Mouse (Mus musculus) lung, adult 2 months (tissue): ENCODE data around the gene Cd68. TPM values are rescaled to one million over a fixed set of nuclear protein-coding genes. Genes with fewer than 3 reads are reported as not detected.
A peak's percentile ranks its signal among the peaks of the same experiment; 100 is the strongest.
"Not testable (repeated sequence)": the region's sequence is repeated elsewhere in the genome, so short reads cannot be mapped to it uniquely, and the experiment has no call there.

ENCODE experiments used
- DNase-seq: peaks from one replicate; pipeline ENCODE4 v3.0.0; 2022
- H3K4me1 ChIP-seq: fragments of 200-500 bp; 2 replicates; pipeline ENCODE4 v1.6.1; 2011; ENCODE audit warnings: low read length; ENCODE audit not compliant: control insufficient read depth, insufficient read depth
- H3K4me3 ChIP-seq: fragments of 200-500 bp; replicated peaks from 2 replicates; pipeline ENCODE3; 2011; ENCODE audit warnings: low read depth, mild to moderate bottlenecking, control low read depth, low read length; ENCODE audit errors: extremely low read depth
- CTCF ChIP-seq: fragments of 200-500 bp; IDR thresholded peaks from 2 replicates; pipeline ENCODE4 v1.5.1; 2011; ENCODE audit warnings: mild to moderate bottlenecking, low read length, control low read depth; ENCODE audit not compliant: insufficient read depth
- POLR2A ChIP-seq: fragments of 200-500 bp; IDR thresholded peaks from 2 replicates; pipeline ENCODE4 v1.6.1; 2011; ENCODE audit warnings: low read depth, mild to moderate bottlenecking, control low read depth, low read length, borderline replicate concordance; ENCODE audit errors: extremely low read depth
- WGBS: fragments of 180-500 bp; shearing (Covaris S2); methylation state at CpG from one replicate; pipeline ENCODE4 v1.1.7; 2018; 5-methylcytosine and 5-hydroxymethylcytosine counted together
- polyA plus RNA-seq: library from polyadenylated mRNA; depleted of rRNA; stranded (reverse); fragments of >200 nt; gene quantifications from 2 replicates; pipeline ENCODE4 v1.2.3, GENCODE M21; 2012

Gene Cd68
- polyA plus RNA-seq, 1 experiment, result 82.8 TPM

DNA sequence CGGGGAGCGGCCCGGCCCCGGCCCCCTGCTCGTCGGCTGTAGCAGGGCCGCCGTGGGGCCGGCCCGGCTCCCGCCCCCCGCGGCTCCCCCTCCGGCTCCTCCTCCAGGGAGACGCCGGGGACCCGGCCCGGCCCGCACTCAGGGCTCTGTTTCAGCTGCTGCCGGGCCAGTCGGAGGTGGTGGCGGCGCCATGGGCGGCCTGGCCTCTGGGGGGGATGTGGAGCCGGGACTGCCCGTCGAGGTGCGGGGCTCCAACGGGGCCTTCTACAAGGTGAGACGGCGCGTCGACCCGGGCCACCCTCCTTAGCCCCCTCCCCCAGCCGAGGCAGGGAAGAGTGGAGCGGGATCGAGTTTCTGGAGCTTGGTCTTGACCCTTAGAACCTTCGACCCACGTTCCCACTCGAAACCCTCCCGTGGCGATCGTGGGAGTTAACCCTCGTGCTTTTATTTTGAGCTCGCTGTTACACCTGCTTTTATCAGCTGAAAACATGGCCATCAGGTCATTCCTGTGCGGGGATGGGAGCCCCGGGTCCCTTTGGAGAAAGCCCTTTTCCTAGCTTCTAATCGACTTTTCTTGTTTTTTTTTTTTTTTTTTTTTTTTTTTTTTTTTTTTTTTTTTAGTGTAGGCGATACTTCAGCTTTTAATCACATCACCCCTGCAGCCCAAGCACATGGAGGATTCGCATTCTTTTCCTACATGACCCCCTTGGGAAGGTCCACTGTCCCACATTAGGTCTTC is 32.7 kb downstream of the Cd68 start:
- Histone ChIP-seq H3K4me1 (peaks cover 5% of the 10 kb centered on the region), H3K4me3 (peak overlapping the region; percentile 76)
- TF ChIP-seq CTCF (no peak), POLR2A (no peak)
- no peak for DNase-seq
- under 1% methylated on average over 39 of the region's 50 CpGs for WGBS

DNA sequence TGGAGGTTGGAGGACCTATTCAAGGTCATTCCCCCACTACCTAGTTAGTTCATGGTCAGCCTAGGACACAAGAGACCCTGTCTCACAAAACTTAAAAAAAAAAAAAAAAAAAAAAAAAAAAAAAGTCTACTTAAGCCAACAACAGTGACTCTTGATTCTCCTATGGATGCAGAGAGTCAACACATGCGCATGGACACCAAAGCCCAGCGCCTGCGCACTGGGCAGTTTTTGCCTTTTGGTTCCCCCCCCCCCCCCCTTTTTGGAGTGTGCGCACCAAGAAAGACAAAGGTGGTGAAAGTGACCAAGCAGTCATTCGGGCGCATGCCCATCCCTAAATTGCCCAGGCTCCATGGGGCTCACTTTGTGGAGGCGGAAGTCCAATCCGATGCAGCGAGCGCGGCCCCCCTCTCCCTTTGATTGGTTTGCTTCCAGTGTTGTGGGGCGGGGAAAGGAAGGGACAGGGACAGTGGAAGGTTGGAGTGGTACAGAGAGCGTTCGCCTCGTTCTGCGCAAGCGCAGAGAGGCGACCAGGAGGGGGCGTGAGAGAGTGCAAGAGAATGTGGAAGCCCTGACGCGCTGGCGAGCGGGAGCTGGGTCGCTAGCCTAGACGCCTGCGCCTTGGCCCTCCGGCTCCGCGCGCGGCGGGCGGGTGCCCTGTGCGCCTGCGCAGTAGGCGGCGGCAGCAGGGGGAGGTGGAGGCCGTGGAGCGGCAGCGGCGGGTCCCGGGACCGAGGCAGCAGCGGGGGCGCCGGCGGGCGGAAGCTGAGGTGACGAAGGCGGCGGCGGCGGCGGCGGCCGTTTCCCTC is 33.5 kb downstream of the Cd68 start, which contains the start of gene Fxr2:
Gene Fxr2, plus strand, starts transcription at position 707 of the 806 bp plus-strand sequence.
- TF ChIP-seq CTCF (peak; percentile 69), POLR2A (peak; percentile 68; the same call in 1 of the 2 replicates)
- Histone ChIP-seq H3K4me1 (peaks cover 5% of the 10 kb centered on the region), H3K4me3 (peak within 1 kb of the TSS; percentile 76)
- DNase-seq, result peak; percentile 100
- WGBS, result 1% methylated on average over 43 of the region's 56 CpGs

DNA sequence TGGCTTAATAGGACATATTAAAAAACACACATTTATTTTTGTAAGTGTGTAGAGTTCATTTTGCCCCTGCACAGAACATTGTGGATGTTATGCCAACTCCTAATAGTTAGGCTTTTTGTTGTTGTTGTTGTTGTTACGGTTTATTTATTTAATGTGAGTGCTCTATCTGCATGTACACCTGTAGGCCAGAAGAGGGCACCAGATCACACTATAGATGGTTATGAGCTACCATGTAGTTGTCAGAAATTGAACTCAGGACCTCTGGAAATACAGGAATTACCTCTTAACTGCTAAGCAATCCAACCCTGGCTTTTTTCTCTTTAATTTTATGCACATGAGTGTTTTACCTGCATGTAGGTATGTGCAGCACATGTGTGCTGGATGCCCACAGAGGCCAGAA is 36.2 kb downstream of the Cd68 start:
- no peak for DNase-seq
- Histone ChIP-seq H3K4me1 (peaks cover 5% of the 10 kb centered on the region), H3K4me3 (no peak overlapping the region)
- TF ChIP-seq POLR2A, result no peak
- TF ChIP-seq CTCF, result 0 out of 2 replicates have a peak, but pooled peaks have one; percentile 6
- 54% methylated on average over 1 of the region's 1 CpGs for WGBS

DNA sequence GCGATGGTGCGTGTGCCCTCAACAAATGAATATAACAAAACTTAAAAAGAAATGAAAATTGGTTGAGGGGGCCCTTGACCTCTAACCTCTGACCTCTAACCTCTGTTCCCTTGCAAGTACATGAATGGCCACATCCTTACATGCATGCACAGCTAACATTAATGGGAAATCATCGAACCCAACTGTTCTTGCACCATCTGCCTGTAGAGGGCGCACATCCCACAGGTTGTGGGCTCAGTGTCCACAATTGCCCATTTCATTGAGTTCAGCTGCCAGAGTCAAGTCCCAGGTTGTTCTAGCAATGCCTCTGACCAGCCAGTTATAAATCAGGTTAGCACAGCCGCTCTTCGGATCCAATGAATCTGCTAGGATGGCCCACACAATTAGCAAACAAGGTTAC is 37.7 kb downstream of the Cd68 start:
- peak; percentile 78 for DNase-seq
- Histone ChIP-seq H3K4me3 (no peak overlapping the region), H3K4me1 (no peaks in the 10 kb centered on the region)
- 33% methylated on average over 6 of the region's 6 CpGs for WGBS
- TF ChIP-seq CTCF, result peak; percentile 99
- TF ChIP-seq POLR2A, result no peak

DNA sequence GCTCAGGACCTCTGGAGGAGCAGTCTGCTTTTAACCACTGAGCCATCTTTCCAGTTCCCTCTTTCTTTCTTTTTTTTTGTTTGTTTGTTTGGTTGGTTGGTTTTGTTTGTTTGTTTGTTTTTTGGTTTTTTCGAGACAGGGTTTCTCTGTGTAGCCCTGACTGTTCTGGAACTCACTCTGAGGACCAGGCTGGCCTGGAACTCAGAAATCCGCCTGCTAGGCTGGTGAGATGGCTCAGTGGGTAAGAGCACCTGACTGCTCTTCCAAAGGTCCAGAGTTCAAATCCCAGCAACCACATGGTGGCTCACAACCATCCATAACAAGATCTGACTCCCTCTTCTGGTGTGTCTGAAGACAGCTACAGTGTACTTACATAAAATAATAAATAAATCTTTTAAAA is 41.6 kb downstream of the Cd68 start:
- DNase-seq, H3K4me3 ChIP-seq, H3K4me1 ChIP-seq: not testable (repeated sequence)
- WGBS, result 81% methylated on average over 2 of the region's 2 CpGs

DNA sequence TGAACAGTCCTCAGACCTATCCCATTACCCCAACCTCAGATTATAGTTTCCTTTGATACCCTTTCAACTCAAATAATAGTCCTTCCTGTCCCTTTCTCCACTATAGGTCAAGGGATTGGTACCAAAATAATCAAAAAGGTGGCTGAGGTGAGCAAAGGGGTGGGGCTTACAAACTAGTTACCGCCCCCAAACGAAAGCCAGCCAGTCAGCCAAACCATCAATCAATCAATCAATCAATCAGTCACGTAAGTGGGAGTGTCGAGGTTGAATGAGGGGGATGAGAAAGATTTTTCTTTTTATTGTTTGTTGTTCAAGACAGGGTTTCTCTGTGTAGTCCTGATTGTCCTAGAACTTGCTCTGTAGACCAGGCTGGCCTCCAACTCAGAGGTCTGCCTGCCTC is 42.9 kb downstream of the Cd68 start:
- TF ChIP-seq POLR2A (no peak), CTCF (no peak)
- Histone ChIP-seq H3K4me3 (no peak overlapping the region), H3K4me1 (no peaks in the 10 kb centered on the region; the same call in 1 of the 2 replicates)
- WGBS, result 79% methylated on average over 4 of the region's 4 CpGs
- DNase-seq, result no peak

DNA sequence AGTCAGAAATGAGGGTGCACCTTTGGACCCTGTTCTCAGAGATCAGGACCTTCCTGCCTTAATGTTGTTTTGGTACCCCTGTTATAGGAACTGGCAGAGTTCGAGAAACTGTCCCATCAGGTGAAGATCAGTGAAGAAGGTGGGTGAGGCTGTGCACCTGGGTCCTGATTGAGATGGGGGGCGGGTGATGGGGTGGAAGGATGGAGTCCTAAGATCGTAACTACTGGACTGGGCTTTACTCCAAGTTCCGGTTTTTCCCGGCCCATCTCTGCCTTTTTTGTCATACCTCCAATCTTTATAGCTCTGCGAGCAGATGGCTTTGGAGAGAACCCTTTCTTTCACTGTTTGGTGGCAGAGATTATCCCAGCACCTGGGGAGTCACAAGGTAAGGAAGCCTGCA is 43.5 kb downstream of the Cd68 start:
- WGBS, result 44% methylated on average over 6 of the region's 6 CpGs
- TF ChIP-seq CTCF, result no peak
- no peak for TF ChIP-seq POLR2A
- Histone ChIP-seq H3K4me3 (peak overlapping the region; percentile 80), H3K4me1 (no peaks in the 10 kb centered on the region; the same call in 1 of the 2 replicates)
- DNase-seq, result no peak

DNA sequence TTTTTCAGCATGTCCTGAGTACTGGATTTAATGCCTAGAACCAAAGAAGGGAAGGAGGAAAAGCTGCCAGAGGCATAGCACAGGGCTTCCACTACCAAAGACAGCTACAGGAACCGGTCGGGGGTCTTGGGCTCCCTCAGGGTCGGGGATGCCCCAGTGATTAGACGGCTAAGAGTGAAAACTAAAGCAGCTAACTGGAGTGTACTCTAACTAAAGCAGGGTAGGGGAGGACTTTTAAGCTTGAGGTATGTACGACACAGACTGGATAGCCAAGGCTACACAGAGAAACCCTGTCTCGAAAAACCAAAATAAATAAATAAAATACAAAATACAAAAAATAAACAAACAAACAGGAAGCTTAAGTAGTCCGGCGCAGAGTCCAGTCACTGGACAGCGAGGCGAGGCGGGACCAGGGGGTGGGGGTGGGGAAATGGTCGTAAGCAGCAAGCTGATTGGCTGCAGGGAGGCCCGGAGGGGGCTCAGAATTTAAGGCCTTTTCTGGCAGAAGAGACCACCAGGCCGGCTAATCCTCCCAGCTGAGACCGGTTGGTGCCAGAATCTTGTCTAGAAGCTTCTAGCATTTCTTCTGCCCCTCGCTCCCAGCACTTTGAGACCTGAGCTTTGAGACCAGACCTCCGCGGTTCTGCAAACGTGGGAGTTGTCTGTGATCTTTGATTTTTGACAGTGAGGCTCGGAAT is 44.2 kb downstream of the Cd68 start, which contains the start of gene Sat2:
Gene Sat2, plus strand, starts transcription at position 454 of the 698 bp plus-strand sequence.
- no peak for TF ChIP-seq CTCF
- peak; percentile 14; the same call in 1 of the 2 replicates for TF ChIP-seq POLR2A
- 3% methylated on average over 20 of the region's 20 CpGs for WGBS
- H3K4me1 ChIP-seq, result no peaks in the 10 kb centered on the region; the same call in 1 of the 2 replicates
- peak; percentile 57 for DNase-seq
- H3K4me3 ChIP-seq, result peak within 1 kb of the TSS; percentile 80

DNA sequence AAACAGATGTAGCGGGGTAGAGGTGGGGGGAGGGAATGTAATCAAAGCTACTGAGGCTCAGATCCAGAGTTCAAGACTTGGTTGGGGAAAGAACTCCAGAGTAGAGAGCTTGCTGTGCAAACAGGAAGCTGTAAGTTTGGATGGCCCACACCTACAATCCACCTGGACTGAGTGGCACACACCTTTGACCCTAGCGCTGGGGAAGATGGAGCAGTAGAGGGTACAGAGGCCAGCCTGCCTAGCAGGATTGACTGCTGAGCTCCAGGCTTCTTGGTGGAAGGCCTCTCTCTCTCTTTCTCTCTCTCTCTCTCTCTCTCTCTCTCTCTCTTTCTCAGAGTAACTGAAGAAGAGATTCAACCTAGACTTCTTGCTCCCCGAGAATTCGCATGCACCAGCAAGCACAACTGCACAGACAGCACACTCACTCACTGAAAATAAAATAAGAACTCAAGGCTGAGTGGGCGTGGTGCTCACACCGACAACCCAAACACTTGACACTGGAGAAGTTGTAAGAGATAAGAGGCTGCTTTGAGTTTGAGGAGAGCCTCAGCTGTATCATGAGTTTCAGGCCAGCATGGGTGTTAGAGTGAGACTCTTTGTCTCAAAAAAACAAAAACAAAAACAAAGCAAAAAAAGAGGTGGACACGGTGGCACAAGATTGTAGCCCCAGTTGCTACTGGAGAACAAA is 45.4 kb downstream of the Cd68 start:
- Histone ChIP-seq H3K4me3 (no peak overlapping the region), H3K4me1 (no peaks in the 10 kb centered on the region; the same call in 1 of the 2 replicates)
- TF ChIP-seq POLR2A, result no peak
- TF ChIP-seq CTCF, result no peak
- 67% methylated on average over 7 of the region's 7 CpGs for WGBS
- DNase-seq, result no peak
